Mouse (Mus musculus) neural tube, embryonic 13.5 days (tissue): ENCODE measurements at regions not wholly inside any gene's neighbourhood (a gene's known extent, or its start where the extent isn't known, plus 50 kb on each side); places are given as distances from the start of the nearest gene placed in this dataset.

Source experiments
- ATAC-seq: fragments of 200-750 bp; cut with Nextera tagmentation; 2 replicates; pipeline ENCODE4 v1.8.0; 2017; ENCODE audit warnings: low read depth, mild to moderate bottlenecking, moderate TSS enrichment, moderate library complexity
- H3K27ac ChIP-seq: fragments of 300-500 bp; sonication (generic); replicated peaks from 2 replicates; pipeline ENCODE4 v1.5.1; 2015; ENCODE audit warnings: moderate library complexity, mild to moderate bottlenecking, inconsistent platforms
- H3K27me3 ChIP-seq: fragments of 300-500 bp; sonication (generic); 2 replicates; pipeline ENCODE4 v1.6.1; 2015; ENCODE audit warnings: mild to moderate bottlenecking, inconsistent platforms
- H3K36me3 ChIP-seq: fragments of 300-500 bp; sonication (generic); 2 replicates; pipeline ENCODE4 v1.6.1; 2015; ENCODE audit warnings: mild to moderate bottlenecking, inconsistent platforms
- H3K4me1 ChIP-seq: fragments of 300-500 bp; sonication (generic); replicated peaks from 2 replicates; pipeline ENCODE4 v1.6.1; 2015; ENCODE audit warnings: inconsistent platforms
- H3K4me2 ChIP-seq: fragments of 300-500 bp; sonication (generic); 2 replicates; pipeline ENCODE4 v1.6.1; 2015; ENCODE audit warnings: inconsistent platforms, mild to moderate bottlenecking, moderate library complexity
- H3K4me3 ChIP-seq: fragments of 300-500 bp; sonication (generic); 2 replicates; pipeline ENCODE4 v1.5.1; 2015; ENCODE audit warnings: mild to moderate bottlenecking, inconsistent platforms
- H3K9ac ChIP-seq: fragments of 300-500 bp; sonication (generic); 2 replicates; pipeline ENCODE4 v1.6.1; 2015; ENCODE audit warnings: moderate library complexity, mild to moderate bottlenecking, inconsistent platforms
- H3K9me3 ChIP-seq: fragments of 300-500 bp; sonication (generic); 2 replicates; pipeline ENCODE4 v1.6.1; 2016; ENCODE audit warnings: inconsistent platforms
- WGBS: fragments of 180-500 bp; shearing (Covaris S2); methylation state at CpG from one replicate; pipeline ENCODE4 v1.1.7; 2015; 5-methylcytosine and 5-hydroxymethylcytosine counted together

DNA sequence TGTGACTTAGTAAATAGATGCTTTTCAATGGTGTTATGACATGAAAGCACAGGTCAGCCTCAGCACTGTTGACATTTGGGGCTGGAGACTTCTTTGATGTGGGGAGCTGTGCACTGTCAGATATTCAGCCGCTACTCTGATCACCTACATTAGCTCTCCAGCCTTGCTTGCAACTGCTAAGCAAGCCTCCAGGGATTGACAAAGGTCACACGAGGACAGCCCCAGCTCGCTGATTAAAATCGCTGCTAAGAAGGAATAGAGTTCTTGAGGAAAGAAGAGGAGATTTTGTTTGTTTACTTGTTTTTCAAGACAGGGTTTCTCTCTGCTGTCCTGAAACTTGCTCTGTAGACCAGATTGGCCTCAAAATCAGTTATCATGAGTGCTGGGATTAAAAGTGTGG is 126.8 kb upstream of the Zfp706 start:
- peak overlapping the region; percentile 70; the same call in 1 of the 2 replicates for H3K4me2 ChIP-seq
- H3K9me3 ChIP-seq: no peaks in the 10 kb centered on the region
- ATAC-seq: no peak
- 36% methylated on average over 4 of the region's 4 CpGs for WGBS
- H3K4me1 ChIP-seq: peaks cover 25% of the 10 kb centered on the region
- no peak overlapping the region for H3K4me3 ChIP-seq
- no peaks in the 10 kb centered on the region for H3K36me3 ChIP-seq
- H3K27me3 ChIP-seq: no peaks in the 10 kb centered on the region; the same call in 1 of the 2 replicates
- H3K9ac ChIP-seq: no peak overlapping the region
- H3K27ac ChIP-seq: no peak overlapping the region

DNA sequence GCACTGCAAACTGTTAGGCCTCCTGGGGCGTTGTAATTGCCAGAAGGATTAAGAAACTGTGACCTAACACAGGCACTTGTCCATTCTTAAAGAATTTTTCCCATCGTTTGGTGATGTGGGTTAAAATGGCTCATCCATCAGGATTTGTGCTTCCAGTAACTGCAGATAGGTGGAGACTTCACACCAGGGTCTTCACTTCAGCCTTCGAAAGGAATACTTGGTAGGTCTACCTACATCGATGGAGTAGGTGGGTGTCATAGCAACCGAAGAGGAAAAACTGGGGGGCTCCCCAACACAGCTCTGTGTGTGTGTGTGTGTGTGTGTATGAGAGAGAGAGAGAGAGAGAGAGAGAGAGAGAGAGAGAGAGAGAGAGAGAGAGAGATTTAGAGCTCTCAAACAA is 126.3 kb upstream of the Zfp706 start:
- no peak for ATAC-seq
- no peaks in the 10 kb centered on the region for H3K9me3 ChIP-seq

GRCm38 (mm10) chr15:37127681-37128080 is 120.1 kb upstream of the Zfp706 start:
- H3K4me3 ChIP-seq: no peak overlapping the region
- H3K9ac ChIP-seq: no peak overlapping the region
- H3K9me3 ChIP-seq: no peaks in the 10 kb centered on the region
- no peak for ATAC-seq
- H3K27ac ChIP-seq: no peak overlapping the region
- H3K27me3 ChIP-seq: no peaks in the 10 kb centered on the region
- no peak overlapping the region for H3K4me2 ChIP-seq
- 77% methylated on average over 7 of the region's 7 CpGs for WGBS
- no peaks in the 10 kb centered on the region for H3K36me3 ChIP-seq
- H3K4me1 ChIP-seq: no peaks in the 10 kb centered on the region

More for the DNA sequence above, 126.3 kb upstream of the Zfp706 start:
- 45% methylated on average over 5 of the region's 5 CpGs for WGBS
- no peak overlapping the region for H3K4me3 ChIP-seq
- no peak overlapping the region for H3K27ac ChIP-seq
- H3K27me3 ChIP-seq: no peaks in the 10 kb centered on the region; the same call in 1 of the 2 replicates
- no peaks in the 10 kb centered on the region for H3K36me3 ChIP-seq
- H3K4me2 ChIP-seq: no peak overlapping the region
- H3K4me1 ChIP-seq: peaks cover 25% of the 10 kb centered on the region
- no peak overlapping the region for H3K9ac ChIP-seq

DNA sequence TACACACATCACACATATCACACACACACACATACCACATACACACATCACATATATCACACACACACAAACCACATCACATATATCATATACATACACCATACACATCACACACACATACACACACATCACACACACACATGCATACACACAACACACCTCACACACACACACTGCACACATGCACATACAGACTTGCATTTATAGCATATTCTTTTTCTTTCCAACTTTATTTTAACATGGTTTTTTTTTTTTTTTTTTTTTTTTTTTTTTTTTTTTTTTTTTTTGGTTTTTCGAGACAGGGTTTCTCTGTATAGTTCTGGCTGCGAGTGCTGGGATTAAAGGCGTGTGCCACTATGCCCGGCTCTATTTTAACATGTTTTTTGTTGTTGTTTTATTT is 119.6 kb upstream of the Zfp706 start:
- no peaks in the 10 kb centered on the region for H3K36me3 ChIP-seq
- no peaks in the 10 kb centered on the region for H3K4me1 ChIP-seq
- H3K4me3 ChIP-seq: no peak overlapping the region
- no peak overlapping the region for H3K27ac ChIP-seq
- ATAC-seq: no peak
- H3K9ac ChIP-seq: no peak overlapping the region
- no peaks in the 10 kb centered on the region for H3K27me3 ChIP-seq
- no peak overlapping the region for H3K4me2 ChIP-seq
- 79% methylated on average over 4 of the region's 4 CpGs for WGBS
- H3K9me3 ChIP-seq: no peaks in the 10 kb centered on the region

DNA sequence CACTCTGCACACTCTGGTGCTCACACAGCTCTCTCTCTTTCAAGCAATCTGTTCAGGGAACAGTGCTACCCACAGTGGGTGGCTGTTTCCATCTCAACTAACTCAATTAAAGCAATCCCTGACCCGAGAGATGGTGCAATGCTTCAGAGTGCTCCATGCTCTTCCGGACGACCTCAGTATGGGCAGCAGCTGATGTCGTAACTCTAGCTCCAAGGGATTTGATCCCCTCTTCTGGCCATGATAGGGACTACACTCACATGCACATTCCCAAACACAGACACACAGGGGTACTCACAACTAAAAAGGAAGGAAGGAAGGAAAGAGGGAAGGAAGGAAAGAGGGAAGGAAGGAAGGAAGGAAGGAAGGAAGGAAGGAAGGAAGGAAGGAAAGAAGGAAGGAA is 118.2 kb upstream of the Zfp706 start:
- Histone ChIP-seq H3K27ac (no peak overlapping the region), H3K27me3 (no peaks in the 10 kb centered on the region), H3K9me3 (no peaks in the 10 kb centered on the region), H3K4me2 (no peak overlapping the region), H3K9ac (no peak overlapping the region), H3K4me1 (no peaks in the 10 kb centered on the region), H3K4me3 (no peak overlapping the region), H3K36me3 (no peaks in the 10 kb centered on the region)
- 79% methylated on average over 4 of the region's 4 CpGs for WGBS
- no peak for ATAC-seq

DNA sequence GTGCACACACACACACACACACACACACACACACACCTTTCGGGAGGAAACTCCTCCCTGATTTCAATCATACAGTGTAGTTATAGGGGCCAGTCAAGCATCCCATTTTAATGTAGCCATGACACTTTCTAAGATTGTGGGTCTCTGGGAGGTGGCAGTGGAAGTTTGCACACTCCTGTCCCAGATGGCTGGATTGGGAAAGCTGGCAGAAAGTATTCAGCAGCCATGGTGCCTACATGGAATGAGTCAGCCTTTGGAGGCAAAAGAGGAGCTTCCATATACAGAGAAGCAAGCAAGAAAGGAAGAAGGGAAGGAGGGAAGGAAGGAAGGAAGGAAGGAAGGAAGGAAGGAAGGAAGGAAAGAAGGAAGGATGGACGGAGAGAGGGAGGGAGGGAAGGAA is 117.4 kb upstream of the Zfp706 start:
- Histone ChIP-seq H3K4me1 (no peaks in the 10 kb centered on the region), H3K36me3 (no peaks in the 10 kb centered on the region), H3K9me3 (no peaks in the 10 kb centered on the region), H3K9ac (no peak overlapping the region), H3K27me3 (no peaks in the 10 kb centered on the region), H3K27ac (no peak overlapping the region), H3K4me2 (no peak overlapping the region), H3K4me3 (no peak overlapping the region)
- ATAC-seq: no peak
- whole genome bisulfite sequencing: 84% methylated on average over 2 of the region's 2 CpGs

DNA sequence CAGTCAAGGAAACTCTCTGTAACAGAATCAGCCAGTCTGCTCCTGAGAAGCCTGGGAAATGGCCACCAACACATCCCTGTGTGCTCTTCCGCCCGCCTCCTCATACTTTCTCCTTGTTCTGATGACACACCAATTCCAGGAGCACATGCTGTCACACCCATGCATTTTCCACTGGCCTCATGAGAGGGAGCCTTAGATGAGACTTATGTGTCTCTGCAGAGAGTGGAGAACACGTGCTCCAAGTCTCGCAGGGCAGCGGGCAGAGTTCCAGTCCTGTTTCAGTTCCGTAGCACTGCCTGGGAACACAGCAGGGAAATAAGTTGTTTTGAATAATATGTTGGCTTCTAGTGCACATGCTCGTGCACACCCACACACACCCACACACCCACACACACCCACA is 116.7 kb upstream of the Zfp706 start:
- Histone ChIP-seq H3K27ac (no peak overlapping the region), H3K36me3 (no peaks in the 10 kb centered on the region), H3K4me2 (no peak overlapping the region), H3K9ac (no peak overlapping the region), H3K9me3 (no peaks in the 10 kb centered on the region), H3K4me1 (no peaks in the 10 kb centered on the region), H3K27me3 (no peaks in the 10 kb centered on the region), H3K4me3 (no peak overlapping the region)
- 80% methylated on average over 7 of the region's 7 CpGs for WGBS
- no peak for ATAC-seq

DNA sequence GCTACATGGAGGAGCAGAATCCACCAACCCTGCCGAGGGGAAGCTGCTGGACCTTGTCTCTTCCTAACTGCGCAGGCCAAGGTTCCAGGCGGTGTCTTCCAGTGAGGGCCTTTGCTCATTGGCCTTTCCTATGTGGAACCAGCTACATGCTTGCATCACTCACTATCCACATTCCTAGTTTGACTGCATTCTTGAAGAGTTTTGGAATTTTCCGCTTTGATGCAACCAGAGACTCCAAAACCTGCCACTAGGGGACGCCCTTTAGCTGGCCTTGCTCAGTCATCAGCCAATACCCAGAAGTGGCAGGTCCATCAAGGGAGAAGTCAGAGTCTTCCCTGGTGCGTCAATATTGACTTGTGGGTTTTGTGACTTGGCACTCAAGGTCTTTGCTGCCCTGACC is 112.8 kb upstream of the Zfp706 start:
- Histone ChIP-seq H3K4me3 (no peak overlapping the region), H3K27me3 (no peaks in the 10 kb centered on the region), H3K27ac (no peak overlapping the region), H3K4me2 (no peak overlapping the region), H3K4me1 (no peaks in the 10 kb centered on the region), H3K36me3 (no peaks in the 10 kb centered on the region), H3K9me3 (no peaks in the 10 kb centered on the region), H3K9ac (no peak overlapping the region)
- ATAC-seq: peak; percentile 50; the same call in 1 of the 2 replicates
- 21% methylated on average over 6 of the region's 6 CpGs for WGBS

GRCm38 (mm10) chr15:37114119-37114518 is 106.5 kb upstream of the Zfp706 start:
- Histone ChIP-seq H3K9ac (no peak overlapping the region), H3K9me3 (peaks cover 7% of the 10 kb centered on the region; the same call in 1 of the 2 replicates), H3K4me1 (no peaks in the 10 kb centered on the region), H3K36me3 (no peaks in the 10 kb centered on the region), H3K4me3 (no peak overlapping the region), H3K4me2 (no peak overlapping the region), H3K27ac (no peak overlapping the region), H3K27me3 (no peaks in the 10 kb centered on the region)
- no peak; the same call in 1 of the 2 replicates for ATAC-seq
- WGBS: 13% methylated on average over 8 of the region's 8 CpGs

- 94% methylated on average over 14 of the region's 14 CpGs for WGBS
- Histone ChIP-seq H3K4me3 (no peak overlapping the region), H3K9me3 (peaks cover 7% of the 10 kb centered on the region; the same call in 1 of the 2 replicates), H3K27me3 (no peaks in the 10 kb centered on the region), H3K4me1 (no peaks in the 10 kb centered on the region), H3K36me3 (no peaks in the 10 kb centered on the region), H3K27ac (no peak overlapping the region), H3K4me2 (no peak overlapping the region), H3K9ac (no peak overlapping the region)
- no peak for ATAC-seq
Measured at GRCm38 (mm10) chr15:37110462-37110861, 102.9 kb upstream of the Zfp706 start.

DNA sequence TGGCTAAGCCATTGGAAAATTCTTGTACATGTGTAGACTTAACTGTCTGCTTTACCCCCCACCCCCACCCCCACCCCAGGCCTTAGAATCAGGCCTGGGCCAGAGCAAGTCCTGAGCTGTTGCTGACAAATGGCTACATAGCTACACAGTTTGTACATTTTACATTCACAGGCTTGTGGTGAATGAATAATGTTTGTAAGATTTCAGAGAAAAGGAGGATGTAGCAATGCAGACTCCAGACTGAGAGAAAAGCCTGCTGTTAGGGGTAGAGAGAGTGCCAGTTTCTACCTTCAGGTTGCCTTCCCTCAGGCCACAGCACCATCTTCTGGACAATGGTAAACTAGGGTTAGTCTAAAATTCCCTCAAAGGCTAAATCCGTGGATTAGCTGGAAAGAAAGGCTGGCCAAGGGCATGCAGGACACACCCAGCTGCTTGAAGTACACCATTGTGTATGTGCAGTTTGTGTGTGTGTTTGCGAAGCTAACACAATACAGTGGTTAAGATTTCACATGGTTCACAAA is 94.5 kb upstream of the Zfp706 start:
- Histone ChIP-seq H3K9me3 (no peaks in the 10 kb centered on the region), H3K4me2 (no peak overlapping the region), H3K9ac (no peak overlapping the region), H3K4me3 (no peak overlapping the region), H3K36me3 (no peaks in the 10 kb centered on the region), H3K27me3 (no peaks in the 10 kb centered on the region), H3K27ac (no peak overlapping the region), H3K4me1 (peaks cover 7% of the 10 kb centered on the region)
- no peak for ATAC-seq
- 55% methylated on average over 2 of the region's 2 CpGs for WGBS

GRCm38 (mm10) chr15:37101419-37101818 is 93.8 kb upstream of the Zfp706 start:
- 0 out of 2 replicates have a peak, but pooled peaks have one; percentile 17 for ATAC-seq
- Histone ChIP-seq H3K27me3 (no peaks in the 10 kb centered on the region), H3K4me2 (no peak overlapping the region), H3K27ac (no peak overlapping the region), H3K9me3 (no peaks in the 10 kb centered on the region), H3K4me1 (peaks cover 7% of the 10 kb centered on the region), H3K9ac (no peak overlapping the region), H3K36me3 (no peaks in the 10 kb centered on the region), H3K4me3 (no peak overlapping the region)
- WGBS: 95% methylated on average over 1 of the region's 1 CpGs

GRCm38 (mm10) chr15:37100767-37101288 is 93.3 kb upstream of the Zfp706 start:
- Histone ChIP-seq H3K4me1 (peaks cover 7% of the 10 kb centered on the region), H3K4me2 (no peak overlapping the region), H3K27ac (no peak overlapping the region), H3K9ac (no peak overlapping the region), H3K4me3 (no peak overlapping the region), H3K27me3 (no peaks in the 10 kb centered on the region), H3K36me3 (no peaks in the 10 kb centered on the region), H3K9me3 (no peaks in the 10 kb centered on the region)
- WGBS: 94% methylated on average over 6 of the region's 6 CpGs
- ATAC-seq: no peak
